Mouse (Mus musculus) ES-E14 (cell line): ENCODE results near the gene Selenon.

Experiments used
- CHD2 ChIP-seq: IDR thresholded peaks from 2 replicates; pipeline ENCODE4 v1.6.1; 2014; ENCODE audit warnings: mild to moderate bottlenecking, low read depth, low read length, inconsistent platforms
- HCFC1 ChIP-seq: IDR thresholded peaks from 2 replicates; pipeline ENCODE4 v1.6.1; 2012; ENCODE audit warnings: low read length, inconsistent platforms, borderline replicate concordance; ENCODE audit not compliant: insufficient read depth
- MAFK ChIP-seq: IDR thresholded peaks from 2 replicates; pipeline ENCODE4 v1.6.1; 2014; ENCODE audit warnings: mild to moderate bottlenecking, low read depth, low read length, inconsistent platforms; ENCODE audit not compliant: insufficient read depth
- ZC3H11A ChIP-seq: IDR thresholded peaks from 2 replicates; pipeline ENCODE4 v1.6.1; 2012; ENCODE audit warnings: low read depth, mild to moderate bottlenecking, inconsistent platforms, low read length, borderline replicate concordance
- ZNF384 ChIP-seq: IDR thresholded peaks from 2 replicates; pipeline ENCODE4 v1.6.1; 2012; ENCODE audit warnings: low read depth, low read length, inconsistent platforms

- TF ChIP-seq ZC3H11A (no peak), HCFC1 (no peak), CHD2 (no peak), ZNF384 (no peak), MAFK (no peak)
These were observed 2.1 kb downstream of the Selenon start for GRCm38 (mm10) chr4:134549899-134550298.
